Mouse (Mus musculus): Measurements from ENCODE around the gene Patj.

Gene Patj

DNA sequence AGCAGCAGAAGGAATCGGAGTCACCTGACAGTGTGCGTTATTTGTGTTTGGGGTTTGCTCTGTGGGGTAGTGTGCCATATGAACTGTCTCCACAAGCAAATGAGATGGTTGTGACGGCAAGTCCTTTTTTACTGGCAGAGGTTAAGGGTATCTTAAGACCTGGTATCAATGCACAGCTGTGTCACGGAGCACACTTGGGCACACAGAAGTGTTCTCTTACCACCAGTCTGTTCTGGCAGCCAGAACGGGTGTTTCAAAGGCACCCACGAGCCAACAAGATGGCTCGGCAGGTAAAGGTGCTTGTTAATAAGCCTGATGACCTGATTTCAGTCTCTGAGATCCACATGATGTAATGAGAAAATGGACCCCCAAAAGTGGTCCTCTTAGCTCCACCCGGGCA lies 243.1 kb downstream of the Patj start:
- no peak for DNase-seq (ENCODE audit: low read depth in 2 of 2, low spot score in 2 of 2)

DNA sequence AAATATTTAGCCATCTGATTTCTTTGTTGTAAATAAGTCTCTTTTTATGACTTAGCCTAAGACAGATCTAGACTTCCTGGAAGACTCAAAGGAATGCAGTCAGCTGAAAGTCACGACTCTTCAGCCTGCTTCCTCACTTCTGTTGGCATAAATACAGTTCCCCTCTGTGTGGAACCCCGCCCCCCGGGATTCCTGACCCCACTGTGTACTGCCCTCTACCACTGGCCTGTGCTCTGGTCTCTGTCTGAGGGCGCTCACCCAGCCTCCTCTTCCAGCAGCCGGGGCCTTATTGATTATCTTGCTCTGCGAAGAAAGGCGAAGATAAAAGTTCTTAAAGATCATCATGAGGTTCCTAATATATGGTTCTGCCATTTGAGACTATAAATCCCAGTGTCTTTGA lies 258.1 kb downstream of the Patj start:
- DNase-seq (ENCODE audit: low read depth in 2 of 2, low spot score in 2 of 2), result no peak

DNA sequence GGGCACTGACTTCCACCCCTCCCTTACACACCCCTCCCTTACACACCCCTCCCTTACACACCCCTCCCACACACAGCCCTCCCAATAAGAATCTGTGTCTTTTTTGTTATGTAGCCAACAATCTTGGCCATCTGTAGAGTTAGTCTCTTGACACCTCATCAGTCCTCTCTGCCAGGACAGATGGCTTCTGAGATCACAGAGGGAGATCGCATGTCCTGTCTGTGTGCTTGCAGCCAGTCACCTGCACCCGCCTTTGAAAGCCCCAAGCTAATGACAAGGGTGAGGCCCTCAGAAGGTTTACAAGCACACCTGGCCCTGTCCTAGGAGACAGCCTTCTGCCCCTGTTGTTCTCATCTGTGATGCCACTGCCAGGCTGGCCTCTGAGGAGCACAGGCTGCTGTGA lies 258.8 kb downstream of the Patj start:
- no peak for DNase-seq (ENCODE audit: low read depth in 2 of 2, low spot score in 2 of 2)

DNA sequence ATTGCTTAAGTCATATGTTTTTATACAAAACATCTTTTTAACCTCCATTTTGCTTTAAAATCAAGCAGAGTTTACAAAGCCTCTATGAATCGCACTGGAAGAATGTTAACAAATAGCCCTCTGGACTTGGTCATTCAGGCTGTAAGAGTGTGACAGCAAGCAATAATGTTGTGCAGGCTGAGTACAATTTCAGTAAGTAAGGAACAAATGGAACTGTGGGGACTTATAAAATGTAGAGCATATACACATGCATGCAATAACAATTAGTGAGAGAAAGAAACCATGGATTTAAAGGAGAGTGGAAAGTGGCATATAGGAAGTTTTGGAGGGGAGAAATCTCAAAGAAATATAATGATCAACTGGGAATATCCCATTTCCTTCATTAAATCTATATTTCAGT lies 261.2 kb downstream of the Patj start:
- DNase-seq (ENCODE audit: low read depth in 2 of 2, low spot score in 2 of 2), result no peak

DNA sequence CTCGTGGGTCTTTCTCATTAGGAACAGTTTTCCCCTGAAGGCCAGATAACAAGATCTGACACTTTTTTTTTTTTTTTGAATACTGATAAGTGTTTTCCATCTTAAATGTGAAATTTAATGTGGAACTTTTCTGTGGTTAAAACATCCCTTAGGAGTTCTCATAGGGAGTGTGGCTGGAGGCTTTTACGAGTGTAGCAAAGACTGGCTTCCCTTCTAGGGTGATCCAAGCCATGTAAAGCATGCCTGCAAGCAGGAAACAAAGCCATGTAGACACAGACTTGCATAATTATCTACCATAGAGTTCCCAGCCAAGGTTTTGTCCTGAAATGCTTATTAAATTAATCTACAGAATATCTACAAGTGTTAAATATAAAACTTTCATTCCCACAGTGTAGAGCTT lies 263.4 kb downstream of the Patj start:
- DNase-seq (ENCODE audit: low read depth in 2 of 2, low spot score in 2 of 2), result no peak

DNA sequence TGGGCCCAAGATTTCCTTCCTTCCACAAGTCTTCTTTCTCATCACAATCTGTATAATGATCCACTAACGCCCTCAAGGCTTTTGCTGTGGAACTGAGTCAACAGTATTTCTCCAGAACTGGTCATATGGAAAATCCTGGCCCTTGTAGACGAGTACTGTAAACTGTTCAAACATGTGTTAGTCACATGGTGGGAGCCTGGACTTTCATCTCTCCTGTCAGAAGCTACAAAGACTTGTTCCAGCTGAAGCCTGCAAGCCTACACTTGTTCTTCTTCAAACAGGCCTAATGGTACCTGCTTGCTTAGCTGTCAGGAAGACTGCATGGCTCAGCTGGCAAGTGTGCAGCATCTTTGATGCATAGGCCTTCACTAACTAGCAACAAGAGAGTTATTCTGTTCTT lies 264.9 kb downstream of the Patj start:
- no peak for DNase-seq (ENCODE audit: low read depth in 2 of 2, low spot score in 2 of 2)

DNA sequence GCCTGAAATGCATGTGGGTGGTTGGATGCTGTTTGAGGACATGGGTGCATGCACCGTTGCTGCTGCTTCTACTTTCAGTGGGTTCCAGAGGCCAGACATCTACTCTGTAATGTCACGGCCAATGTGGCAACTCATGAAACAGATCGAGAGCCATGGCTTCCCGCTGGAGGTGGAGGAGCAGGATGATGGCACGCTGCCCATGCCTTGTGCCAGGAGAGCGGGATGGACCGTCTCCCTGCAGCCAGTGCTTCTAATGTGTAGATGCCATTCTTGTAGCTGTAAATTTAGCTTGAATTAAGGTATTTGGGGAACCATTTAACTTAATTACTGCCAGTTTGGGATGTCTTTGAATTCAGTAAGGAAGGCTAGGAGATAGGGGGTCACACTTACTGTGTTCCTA lies 270.3 kb downstream of the Patj start:
- no peak for DNase-seq (ENCODE audit: low read depth in 2 of 2, low spot score in 2 of 2)

DNA sequence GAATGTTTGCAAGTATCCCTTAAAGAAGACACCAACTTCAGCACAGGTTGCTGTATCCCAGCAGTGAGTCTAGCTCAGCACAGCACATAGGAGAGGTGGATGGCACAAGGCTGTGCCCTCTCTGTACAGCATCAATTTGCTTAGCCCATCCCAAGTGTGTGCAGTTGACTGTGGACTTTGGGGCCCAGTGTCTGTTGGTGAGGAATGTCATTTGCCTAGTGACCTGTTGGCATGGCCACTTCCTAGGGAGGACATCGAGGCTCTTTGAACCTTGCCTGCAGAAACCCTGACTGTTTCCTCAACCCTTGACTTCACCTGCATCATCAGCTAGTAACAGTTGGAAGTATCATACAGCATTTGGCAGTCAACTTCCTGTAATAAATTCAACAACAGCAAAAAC lies 270.9 kb downstream of the Patj start:
- no peak for DNase-seq (ENCODE audit: low read depth in 2 of 2, low spot score in 2 of 2)

DNA sequence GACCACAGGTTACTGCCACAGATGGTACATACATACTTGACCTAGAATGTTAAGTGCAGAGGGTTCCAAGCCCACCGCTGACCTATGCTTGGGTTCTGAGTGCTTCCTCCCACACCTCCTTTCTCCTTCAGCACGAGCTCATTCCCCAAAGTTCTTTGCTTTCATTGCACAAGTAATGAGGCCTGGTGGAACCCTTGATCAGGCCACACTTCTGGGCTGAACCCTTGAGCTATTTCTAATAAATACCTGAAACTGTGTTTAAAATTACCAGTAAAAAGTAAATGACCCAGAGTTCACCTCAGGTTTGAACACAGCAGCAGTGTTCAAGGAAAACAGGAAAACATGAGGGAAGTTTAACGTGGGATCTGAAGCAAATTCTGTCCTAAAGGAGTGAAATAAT lies 271.4 kb downstream of the Patj start:
- DNase-seq (ENCODE audit: low read depth in 2 of 2, low spot score in 2 of 2), result no peak

DNA sequence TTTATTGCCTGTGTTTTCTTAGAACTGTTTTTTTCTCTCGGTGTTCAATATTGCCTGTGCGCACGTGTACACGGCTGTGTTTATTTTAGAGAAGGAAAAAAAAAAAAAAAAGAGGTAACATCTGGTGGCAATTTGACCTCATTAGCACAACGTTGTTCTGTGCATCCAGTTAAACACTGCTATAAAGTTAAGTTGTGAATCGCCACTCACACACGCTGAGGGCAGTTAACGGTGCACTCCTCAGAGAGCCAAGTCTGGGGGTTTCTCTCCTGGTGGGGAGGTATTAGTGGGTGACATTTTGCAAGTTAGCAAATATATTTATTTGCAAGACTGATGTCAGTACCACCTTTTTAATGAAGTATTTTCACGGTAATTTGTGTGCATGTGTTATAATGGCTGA lies 281.9 kb downstream of the Patj start:
- no peak for DNase-seq (ENCODE audit: low read depth in 2 of 2, low spot score in 2 of 2)

DNA sequence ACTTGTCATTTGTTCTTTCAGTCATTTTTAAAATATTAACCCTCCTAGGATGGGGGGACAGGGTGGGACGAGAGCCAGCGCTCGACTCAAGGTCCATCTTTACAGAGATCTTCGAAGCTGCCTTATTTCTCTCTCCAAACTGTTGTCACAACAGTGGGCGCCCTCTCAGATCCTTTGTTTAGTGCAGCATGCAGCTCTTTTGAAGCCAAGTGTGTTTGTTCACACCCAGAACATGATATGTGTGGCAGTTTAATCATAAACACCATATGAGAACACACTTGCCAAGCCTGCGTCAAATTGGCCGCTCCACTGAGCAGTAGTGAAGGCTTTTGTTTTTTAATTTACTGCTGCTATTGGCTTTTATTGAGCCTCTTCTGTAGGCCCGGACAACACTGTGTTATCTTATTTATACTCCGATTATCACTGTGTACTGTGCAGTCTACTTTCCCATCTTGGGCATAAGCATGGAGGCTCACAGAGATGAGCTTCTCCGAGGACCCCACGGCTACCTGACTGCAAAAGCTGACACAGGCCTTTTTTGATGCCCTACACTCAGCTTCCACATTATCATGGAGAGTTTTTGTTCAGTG lies 291.2 kb downstream of the Patj start:
- no peak for DNase-seq (ENCODE audit: low read depth in 2 of 2, low spot score in 2 of 2)

DNA sequence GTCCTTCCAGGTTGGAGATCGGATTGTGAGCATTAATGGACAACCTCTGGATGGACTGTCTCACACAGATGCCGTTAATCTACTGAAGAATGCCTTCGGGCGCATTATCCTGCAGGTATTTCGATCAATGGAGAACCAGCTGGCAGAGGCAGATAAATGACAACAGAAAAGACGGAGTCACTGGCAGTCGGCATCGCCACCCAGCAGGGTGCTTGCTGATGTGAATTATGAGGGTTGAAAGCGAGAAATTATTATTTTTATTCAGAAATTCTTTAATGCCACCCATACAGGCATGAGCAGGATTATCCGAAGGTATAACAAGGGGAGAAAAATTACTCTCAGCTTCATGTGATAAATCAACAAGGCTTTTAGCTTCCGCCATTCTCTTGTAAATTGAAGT lies 292.5 kb downstream of the Patj start:
- DNase-seq (ENCODE audit: low read depth in 2 of 2, low spot score in 2 of 2), result no peak

DNA sequence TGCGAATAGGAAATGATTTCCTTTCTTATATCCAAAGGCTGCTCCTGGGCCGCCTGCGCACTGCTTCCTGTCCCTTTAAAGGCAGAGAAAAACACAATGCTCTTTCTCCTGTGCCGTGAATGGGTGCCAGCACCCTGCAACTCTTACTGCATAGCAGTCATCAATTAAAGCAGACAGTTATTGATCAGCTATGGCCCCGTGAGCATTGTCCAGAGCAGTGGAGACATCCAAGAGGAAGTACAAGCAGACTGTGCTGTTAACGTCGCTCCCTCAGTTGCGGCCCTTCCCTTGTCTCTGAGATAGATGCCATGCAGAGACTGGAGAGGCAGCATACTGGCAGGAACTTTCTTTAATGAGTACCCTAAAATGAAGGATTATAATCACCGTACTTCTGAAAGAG lies 292.9 kb downstream of the Patj start:
- no peak for DNase-seq (ENCODE audit: low read depth in 2 of 2, low spot score in 2 of 2)

DNA sequence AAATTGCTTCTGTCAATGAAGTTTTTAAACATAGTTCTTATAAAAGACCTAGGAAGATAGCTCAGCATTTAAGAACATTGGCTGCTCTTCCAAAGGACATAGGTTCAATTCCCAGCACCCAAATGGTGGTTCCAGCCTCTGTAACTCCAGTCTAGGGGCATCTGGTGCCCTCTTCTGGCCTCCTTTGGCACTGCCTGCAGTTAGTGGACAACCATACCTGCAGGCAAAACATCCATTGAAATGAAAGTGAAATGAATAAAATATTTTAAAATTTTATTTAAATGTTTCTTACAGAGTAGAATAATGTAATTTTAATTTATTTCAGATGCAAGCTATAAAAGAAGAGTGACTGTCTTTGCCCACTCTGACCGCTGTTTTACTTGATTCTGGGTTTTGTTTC lies 294.4 kb downstream of the Patj start:
- no peak for DNase-seq (ENCODE audit: low read depth in 2 of 2, low spot score in 2 of 2)

DNA sequence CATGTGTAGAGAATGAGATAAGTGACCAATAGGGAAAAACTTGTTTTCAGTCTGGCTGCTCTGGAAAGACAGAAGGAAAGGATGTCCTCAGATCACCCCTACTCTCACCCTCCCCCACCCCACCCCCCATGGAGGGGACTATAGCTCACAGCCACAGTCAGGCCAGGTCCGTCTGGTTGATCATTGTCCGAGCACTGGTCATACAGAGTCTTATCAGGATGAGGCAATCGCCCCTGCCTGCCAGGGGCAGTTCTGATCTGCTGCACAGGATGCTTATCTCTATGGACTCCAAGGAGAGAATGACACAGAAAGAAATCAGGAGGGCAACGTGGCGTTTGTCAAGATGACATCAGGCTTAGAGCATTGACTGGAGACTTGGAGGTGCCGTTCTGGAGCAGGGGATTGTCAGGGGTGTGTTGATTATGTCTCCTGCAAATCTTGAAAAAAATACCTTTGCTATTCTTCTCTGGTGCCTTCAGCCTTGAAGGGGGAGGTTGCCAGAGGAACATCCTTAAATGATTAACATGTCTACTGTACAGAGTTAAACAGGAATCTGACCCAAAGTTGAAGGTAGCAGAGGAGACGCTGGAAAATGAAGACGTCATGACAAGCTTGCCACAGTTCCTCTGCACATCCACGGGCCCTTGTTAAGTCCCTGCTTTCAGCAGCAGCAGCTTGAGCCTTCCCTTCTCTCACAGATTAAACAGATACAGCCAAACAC lies 298.0 kb downstream of the Patj start:
- DNase-seq (ENCODE audit: low read depth in 2 of 2, low spot score in 2 of 2), result no peak

DNA sequence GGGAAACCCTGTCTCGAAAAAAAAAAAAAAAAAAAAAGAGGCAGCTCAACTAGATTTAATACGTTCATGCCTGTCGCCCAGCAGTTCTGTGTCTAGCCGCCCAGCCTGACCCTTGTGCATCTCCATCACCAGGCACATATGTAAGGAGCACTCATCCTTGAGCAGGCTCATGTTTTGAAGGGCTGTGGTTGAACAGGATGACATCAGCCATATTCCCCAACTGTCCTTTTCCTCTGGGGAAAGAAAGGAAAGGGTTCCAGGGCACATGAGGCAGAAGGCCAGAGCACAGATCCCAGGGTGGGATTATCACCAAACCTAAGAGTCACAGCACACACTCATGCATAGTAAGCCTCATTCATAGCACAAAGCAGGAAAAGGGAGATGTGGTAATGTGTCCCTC lies 302.3 kb downstream of the Patj start:
- DNase-seq (ENCODE audit: low read depth in 2 of 2, low spot score in 2 of 2), result no peak

DNA sequence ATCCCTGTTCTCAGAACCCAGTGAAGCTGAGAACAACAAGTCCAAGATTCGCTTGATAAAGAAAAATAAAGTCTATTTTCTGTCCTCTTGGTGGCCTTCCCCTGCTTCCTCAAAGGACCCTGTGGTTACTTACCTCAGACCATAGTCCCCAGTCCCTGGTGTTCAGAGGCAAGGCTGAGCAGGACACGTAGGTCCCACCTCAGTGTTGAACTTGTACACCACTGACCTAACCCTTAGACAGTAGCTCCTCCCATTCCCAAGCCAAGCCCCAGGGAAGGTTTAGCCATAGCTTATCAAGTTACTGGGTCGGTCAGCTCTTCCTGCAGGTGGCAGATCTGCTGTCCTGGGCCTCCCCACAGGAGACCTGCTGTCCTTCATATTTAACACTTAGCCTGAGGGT lies 303.3 kb downstream of the Patj start:
- DNase-seq (ENCODE audit: low read depth in 2 of 2, low spot score in 2 of 2), result no peak

DNA sequence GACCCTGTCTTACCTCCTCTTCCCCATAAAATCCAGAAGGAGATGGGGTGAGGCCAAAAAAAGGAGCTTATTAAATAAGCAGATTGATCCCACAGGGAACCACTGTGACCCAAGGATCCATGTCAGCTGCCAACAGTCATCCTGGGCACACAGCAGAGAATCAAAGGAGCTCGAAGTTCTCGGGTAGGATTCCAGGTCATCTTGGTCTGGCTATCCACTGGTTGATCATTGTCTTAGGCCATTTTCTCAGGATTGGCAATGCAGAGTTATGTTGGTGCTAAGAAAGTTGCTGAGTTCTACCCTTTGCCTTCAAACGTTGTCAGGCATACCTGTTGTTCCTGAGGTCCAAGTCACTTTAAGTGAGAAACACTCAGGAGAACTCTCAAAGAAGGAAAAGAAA lies 304.6 kb downstream of the Patj start:
- no peak for DNase-seq (ENCODE audit: low read depth in 2 of 2, low spot score in 2 of 2)

DNA sequence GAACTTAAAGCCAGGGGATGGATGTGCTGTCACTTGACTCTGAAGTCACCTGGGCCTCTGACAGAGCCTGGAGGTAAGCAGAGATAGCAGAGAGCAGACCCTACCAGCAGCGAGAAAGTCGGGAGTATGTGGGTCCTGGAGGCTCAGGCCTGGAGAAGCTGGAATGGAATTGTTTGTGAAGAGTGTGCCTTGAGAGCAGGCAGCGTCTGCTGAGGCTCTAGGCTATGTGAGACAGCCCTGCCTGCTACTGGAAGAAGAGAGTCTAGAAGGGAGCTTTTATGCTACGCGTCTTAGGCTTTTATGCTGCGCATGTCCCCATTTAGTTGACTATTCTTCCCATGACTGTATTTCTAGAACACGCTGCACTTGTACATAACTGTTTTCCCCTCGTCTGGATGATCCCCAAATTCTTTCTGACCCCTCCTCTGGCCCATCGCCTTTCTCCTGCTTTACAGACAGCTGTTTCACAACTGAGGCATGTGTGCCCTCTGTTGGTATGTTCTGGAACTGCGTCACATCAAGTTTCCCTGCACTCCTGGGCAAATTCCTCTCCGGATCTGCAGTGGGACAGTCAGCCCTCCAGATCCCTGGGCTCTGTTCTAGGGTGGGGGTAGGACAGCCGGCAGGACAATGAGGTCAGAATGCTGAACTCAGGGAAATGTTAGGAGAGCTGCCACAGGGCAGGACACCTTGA lies 306.8 kb downstream of the Patj start:
- DNase-seq (ENCODE audit: low read depth in 2 of 2, low spot score in 2 of 2), result no peak

DNA sequence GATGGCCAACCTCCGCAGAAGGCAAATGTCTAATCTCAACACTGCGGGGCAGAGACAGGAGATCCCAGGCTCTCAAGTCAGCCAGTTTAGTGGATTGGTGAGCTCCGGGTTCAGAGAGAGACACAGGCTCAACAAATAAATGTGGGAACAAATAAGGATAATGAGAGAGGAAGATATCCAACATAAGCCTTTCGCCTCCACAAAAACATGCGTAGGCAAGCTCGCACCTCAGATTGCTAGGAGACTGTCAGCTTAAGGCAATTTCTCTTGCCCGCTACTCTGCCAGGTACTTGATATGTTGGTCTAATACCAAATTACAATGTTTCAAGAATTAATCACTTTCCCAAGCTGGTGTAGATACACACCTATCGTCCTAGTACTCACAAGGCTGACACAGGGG lies 315.3 kb downstream of the Patj start:
- DNase-seq (ENCODE audit: low read depth in 2 of 2, low spot score in 2 of 2), result no peak

DNA sequence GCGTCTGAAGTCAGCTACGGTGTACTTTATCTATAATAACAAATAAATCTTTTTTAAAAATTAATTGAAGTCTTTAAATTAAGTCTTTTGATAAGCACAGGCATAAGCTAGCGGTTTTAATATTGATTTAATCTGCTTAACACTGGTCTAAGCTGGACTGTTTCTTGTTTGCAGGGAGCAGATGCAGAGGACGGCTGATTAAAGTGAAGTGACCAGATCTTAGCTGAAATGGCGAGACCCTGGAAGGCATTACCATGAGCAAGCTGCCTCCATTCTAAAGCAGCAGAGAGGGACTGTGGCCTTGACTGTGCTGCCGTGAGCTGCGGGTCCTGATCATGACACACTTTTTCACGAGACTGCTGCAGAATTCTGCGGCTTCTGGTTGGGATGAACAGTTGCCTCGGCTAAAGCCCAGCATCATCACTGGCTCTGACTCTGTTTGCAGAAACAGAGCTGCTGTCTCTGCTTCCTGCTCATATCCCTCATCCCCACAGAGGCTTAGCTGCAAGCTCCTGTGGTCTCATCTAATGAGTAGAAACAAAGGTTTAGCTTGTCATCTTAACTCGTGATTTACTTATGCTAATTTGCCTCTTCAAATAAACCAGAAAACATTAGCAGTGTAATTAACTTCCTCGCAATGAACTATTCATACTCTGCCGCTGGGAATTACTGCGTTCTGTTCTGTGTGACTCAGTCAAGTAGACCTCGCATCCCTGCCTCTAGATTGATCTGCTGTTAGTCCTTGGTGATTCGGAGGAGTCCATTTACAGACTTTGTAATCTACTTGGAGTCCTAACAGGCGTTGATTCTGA lies 322.4 kb downstream of the Patj start:
- no peak for DNase-seq (ENCODE audit: low read depth in 2 of 2, low spot score in 2 of 2)

DNA sequence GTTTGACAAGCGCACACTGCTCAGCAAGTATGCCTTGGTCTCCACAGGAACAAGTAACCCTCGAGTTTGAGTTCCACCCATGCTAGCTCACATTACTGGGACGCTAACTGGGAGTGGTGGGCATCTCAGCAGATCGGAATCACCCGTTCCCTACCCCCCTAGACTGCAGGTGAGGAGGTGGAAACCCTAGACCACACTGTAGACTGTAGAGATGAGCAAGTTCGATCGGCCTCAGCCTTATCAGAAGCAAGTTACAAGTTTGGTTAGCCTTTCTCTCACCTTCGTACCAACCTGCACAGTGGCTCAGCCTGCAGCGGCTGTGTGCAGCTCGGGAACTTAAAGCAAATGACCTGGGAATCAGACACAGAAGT lies 322.9 kb downstream of the Patj start:
- no peak for DNase-seq (ENCODE audit: low read depth in 2 of 2, low spot score in 2 of 2)
